Mouse (Mus musculus) G1E (cell line): ENCODE data around the gene Plcd4. TPM values are rescaled to one million over a fixed set of nuclear protein-coding genes. Genes with fewer than 3 reads are reported as not detected.
"Not testable (repeated sequence)": the region's sequence is repeated elsewhere in the genome, so short reads cannot be mapped to it uniquely, and the experiment has no call there.

Experiments used
- ATAC-seq: 2 replicates; pipeline ENCODE4 v1.8.0; 2016; ENCODE audit warnings: mild to moderate bottlenecking; ENCODE audit not compliant: insufficient number of reproducible peaks, poor library complexity, low FRiP score, severe bottlenecking; ENCODE audit errors: extremely low read depth
- DNase-seq: peaks from one replicate; pipeline ENCODE4 v3.0.0; 2012; ENCODE audit warnings: low spot score
- H3K27me3 ChIP-seq: 2 replicates; pipeline ENCODE4 v1.6.1; 2012; ENCODE audit warnings: mild to moderate bottlenecking, low read length, inconsistent platforms; ENCODE audit not compliant: insufficient read depth
- H3K36me3 ChIP-seq: replicated peaks from 2 replicates; pipeline ENCODE3; 2012; ENCODE audit warnings: mild to moderate bottlenecking, inconsistent platforms
- H3K4me1 ChIP-seq: 2 replicates; pipeline ENCODE4 v1.6.1; 2012; ENCODE audit warnings: low read depth, low read length, inconsistent platforms, mixed read lengths; ENCODE audit not compliant: insufficient read depth
- H3K4me3 ChIP-seq: 2 replicates; pipeline ENCODE4 v1.5.1; 2012; ENCODE audit warnings: low read depth, mild to moderate bottlenecking, inconsistent platforms, low read length, moderate library complexity, mixed read lengths
- H3K9me3 ChIP-seq: replicated peaks from 2 replicates; pipeline ENCODE4 v1.6.1; 2012; ENCODE audit warnings: inconsistent platforms
- CTCF ChIP-seq: IDR thresholded peaks from 2 replicates; pipeline ENCODE4 v1.5.1; 2012; ENCODE audit warnings: low read depth, low read length, inconsistent platforms, mixed read lengths
- GATA1 ChIP-seq: IDR thresholded peaks from 2 replicates; pipeline ENCODE4 v1.6.1; 2012; ENCODE audit warnings: borderline replicate concordance, low read length, inconsistent platforms, mixed read lengths
- GATA2 ChIP-seq: IDR thresholded peaks from 2 replicates; pipeline ENCODE4 v1.6.1; 2012; ENCODE audit warnings: low read depth, low read length, inconsistent platforms, borderline replicate concordance
- POLR2AphosphoS5 ChIP-seq: IDR thresholded peaks from 2 replicates; pipeline ENCODE4 v1.6.1; 2012; ENCODE audit warnings: low read depth, low read length, inconsistent platforms; ENCODE audit not compliant: insufficient replicate concordance
- TAL1 ChIP-seq: conservative IDR thresholded peaks from 2 replicates; pipeline ENCODE4 v1.6.1; 2012; ENCODE audit warnings: low read depth, low read length, inconsistent platforms, mixed read lengths
- polyA plus RNA-seq: library from polyadenylated mRNA; stranded (reverse); fragments of >175 nt; gene quantifications from 2 replicates; pipeline ENCODE4 v1.2.3, GENCODE M21; 2012
- total RNA-seq, 2 experiments: library from RNA; stranded (forward) in 1 of 2; stranded (reverse) in 1 of 2; fragments of 200-1000 nt in 1 of 2; fragments of >200 nt in 1 of 2; fragmentation: Nextera tagmentation in 1 of 2; gene quantifications; 2 replicates each; pipeline ENCODE4 v1.2.3; 2014 to 2017

Plcd4 gene
- total and polyA plus RNA-seq, 3 experiments = 0.60 TPM; not detected in 2

GRCm38 (mm10) chr1:74511306-74511705 lies 31.4 kb upstream of the Plcd4 start:
- ATAC-seq = no peak
- Histone ChIP-seq H3K4me1 (peaks cover 56% of the 10 kb centered on the region), H3K36me3 (peaks cover 67% of the 10 kb centered on the region), H3K9me3 (no peaks in the 10 kb centered on the region), H3K27me3 (no peaks in the 10 kb centered on the region), H3K4me3 (no peak overlapping the region)
- no peak for DNase-seq
- no peak for TF ChIP-seq TAL1
- TF ChIP-seq POLR2AphosphoS5 = no peak
- no peak for TF ChIP-seq GATA2
- no peak for TF ChIP-seq GATA1
- no peak for TF ChIP-seq CTCF

DNA sequence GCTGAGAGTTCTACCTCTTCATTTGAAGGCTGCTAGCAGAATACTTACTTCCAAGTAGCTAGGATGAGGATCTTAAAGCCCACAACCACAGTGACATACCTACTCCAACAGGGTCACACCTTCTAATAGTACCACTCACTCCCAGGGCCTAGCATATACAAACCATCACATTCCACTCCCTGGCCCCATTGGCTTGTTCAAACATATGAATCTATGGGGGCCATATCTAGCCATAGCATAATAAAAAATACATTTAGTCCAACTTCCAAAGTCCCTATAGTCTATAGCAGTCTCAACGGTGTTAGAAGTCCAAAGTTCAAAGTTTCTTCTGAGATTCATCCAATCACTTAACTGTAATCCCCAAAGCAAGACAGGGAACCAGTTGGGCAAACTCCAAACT lies 29.7 kb upstream of the Plcd4 start:
- ATAC-seq, DNase-seq, H3K27me3 ChIP-seq, H3K9me3 ChIP-seq, H3K4me3 ChIP-seq: not testable (repeated sequence)
- Histone ChIP-seq H3K36me3 (peaks cover 74% of the 10 kb centered on the region), H3K4me1 (peaks cover 50% of the 10 kb centered on the region)

GRCm38 (mm10) chr1:74519875-74520274 lies 22.8 kb upstream of the Plcd4 start:
- no peak for TF ChIP-seq GATA1
- TF ChIP-seq POLR2AphosphoS5 = no peak
- TF ChIP-seq TAL1 = no peak
- no peak for TF ChIP-seq GATA2
- no peak for TF ChIP-seq CTCF

GRCm38 (mm10) chr1:74524746-74525145 lies 17.9 kb upstream of the Plcd4 start:
- Histone ChIP-seq H3K4me3 (no peak overlapping the region), H3K36me3 (peaks cover 99% of the 10 kb centered on the region), H3K27me3 (no peaks in the 10 kb centered on the region), H3K4me1 (no peaks in the 10 kb centered on the region; the same call in 1 of the 2 replicates), H3K9me3 (no peaks in the 10 kb centered on the region)
- TF ChIP-seq POLR2AphosphoS5 = no peak
- TF ChIP-seq GATA1 = no peak
- TF ChIP-seq CTCF = no peak
- TF ChIP-seq GATA2 = no peak
- DNase-seq (no peak), ATAC-seq (no peak)

More at GRCm38 (mm10) chr1:74519875-74520274, 22.8 kb upstream of the Plcd4 start:
- no peaks in the 10 kb centered on the region for H3K27me3 ChIP-seq
- peaks cover 92% of the 10 kb centered on the region for H3K36me3 ChIP-seq
- DNase-seq = no peak
- H3K9me3 ChIP-seq = no peaks in the 10 kb centered on the region
- no peak for ATAC-seq
- H3K4me3 ChIP-seq = no peak overlapping the region
- H3K4me1 ChIP-seq = peaks cover 9% of the 10 kb centered on the region

DNA sequence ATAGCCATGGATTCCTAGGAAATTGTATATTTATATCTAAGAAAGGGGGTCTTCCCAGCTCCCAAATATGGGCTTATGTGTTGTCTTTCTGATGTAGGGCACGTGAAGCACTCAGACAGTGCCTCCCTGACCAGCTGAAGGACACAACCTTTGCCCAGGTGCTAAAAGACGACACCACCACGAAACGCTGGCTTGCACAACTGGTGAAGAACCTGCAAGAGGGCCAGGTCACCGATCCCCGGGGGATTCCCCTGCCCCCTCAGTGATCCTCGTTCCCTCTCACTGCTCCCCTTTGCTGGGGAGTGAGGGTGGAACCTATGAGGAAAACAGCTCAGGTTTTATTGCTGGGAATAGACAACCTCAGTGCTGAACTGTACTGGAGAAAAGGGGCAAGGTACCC lies 14.1 kb upstream of the Plcd4 start:
- TF ChIP-seq POLR2AphosphoS5 (no peak), TAL1 (no peak), GATA2 (no peak), GATA1 (no peak), CTCF (no peak)
- no peaks in the 10 kb centered on the region for H3K9me3 ChIP-seq
- H3K27me3 ChIP-seq = no peaks in the 10 kb centered on the region
- peaks cover 99% of the 10 kb centered on the region for H3K36me3 ChIP-seq
- H3K4me1 ChIP-seq = no peaks in the 10 kb centered on the region
- DNase-seq = no peak
- ATAC-seq = no peak
- no peak overlapping the region for H3K4me3 ChIP-seq

GRCm38 (mm10) chr1:74538650-74539049 lies 4.0 kb upstream of the Plcd4 start:
- Histone ChIP-seq H3K4me3 (no peak overlapping the region), H3K9me3 (no peaks in the 10 kb centered on the region), H3K27me3 (peaks cover 17% of the 10 kb centered on the region), H3K4me1 (peaks cover 4% of the 10 kb centered on the region; the same call in 1 of the 2 replicates), H3K36me3 (no peaks in the 10 kb centered on the region)
- DNase-seq (no peak), ATAC-seq (no peak)
- TF ChIP-seq POLR2AphosphoS5 = no peak
- no peak for TF ChIP-seq CTCF
- TF ChIP-seq GATA1 = no peak
- no peak for TF ChIP-seq TAL1
- no peak for TF ChIP-seq GATA2

- DNase-seq = no peak
- H3K4me3 ChIP-seq = no peak within 1 kb of the TSS
- peaks cover 62% of the 10 kb centered on the region for H3K27me3 ChIP-seq
- no peaks in the 10 kb centered on the region for H3K9me3 ChIP-seq
- H3K36me3 ChIP-seq = no peaks in the 10 kb centered on the region
- ATAC-seq = no peak
- TF ChIP-seq TAL1 (no peak), GATA1 (no peak), CTCF (no peak), POLR2AphosphoS5 (no peak), GATA2 (no peak)
- no peaks in the 10 kb centered on the region for H3K4me1 ChIP-seq
Observed at GRCm38 (mm10) chr1:74544184-74544583, 1.5 kb downstream of the Plcd4 start, which contains the start of gene Usp37. Gene Usp37 (minus strand): TSS chr1:74544284.
